Mouse (Mus musculus) gastrocnemius, postnatal 10 days (tissue): ENCODE results near the gene Zfp64. TPM values are rescaled to one million over a fixed set of nuclear protein-coding genes. Genes with fewer than 3 reads are reported as not detected.

Experiments
- DNase-seq: peaks from one replicate; pipeline ENCODE4 v3.0.0; 2021; ENCODE audit warnings: mixed read lengths
- total RNA-seq, 2 experiments: library from RNA; stranded (reverse); gene quantifications; 2 replicates each; pipeline ENCODE4 v1.2.3; 2021

Gene Zfp64
- total RNA-seq, 2 experiments from 2014 or later = 9.0 to 10.8 TPM

- DNase-seq = no peak
These were observed 109.1 kb downstream of the Zfp64 start for GRCm38 (mm10) chr2:168846180-168846720.

Other genes with a start within 250 kb of the Zfp64 start
- 10 to 100 TPM; 24.2 to 30.9 TPM for gene Atp9a, start 213.2 kb downstream of the Zfp64 start, total RNA-seq
- gene Sall4, start 187.6 kb downstream of the Zfp64 start, total RNA-seq = under 1 TPM; 0.33 to 0.70 TPM